Mouse (Mus musculus) heart, adult 2 months (tissue): ENCODE results near the gene Gm20671. TPM values are rescaled to one million over a fixed set of nuclear protein-coding genes. Genes with fewer than 3 reads are reported as not detected.
A peak's percentile ranks its signal among the peaks of the same experiment; 100 is the strongest.
"Not testable (repeated sequence)": the region's sequence is repeated elsewhere in the genome, so short reads cannot be mapped to it uniquely, and the experiment has no call there.

Source experiments
- DNase-seq, 2 experiments: peaks; one replicate each; pipeline ENCODE4 v3.0.0; 2021
- H3K27ac ChIP-seq: fragments of 200-600 bp; 2 replicates; pipeline ENCODE4 v1.8.1; 2022
- H3K27me3 ChIP-seq: fragments of 200-500 bp; 2 replicates; pipeline ENCODE4 v1.6.1; 2012; ENCODE audit warnings: mild to moderate bottlenecking, low read length, inconsistent platforms, mixed read lengths; ENCODE audit not compliant: control insufficient read depth, insufficient read depth
- H3K36me3 ChIP-seq: fragments of 200-500 bp; 2 replicates; pipeline ENCODE4 v1.6.1; 2012; ENCODE audit warnings: low read length, inconsistent platforms; ENCODE audit not compliant: control insufficient read depth, insufficient read depth
- H3K4me1 ChIP-seq: fragments of 200-500 bp; 2 replicates; pipeline ENCODE4 v1.6.1; 2011; ENCODE audit warnings: low read length; ENCODE audit not compliant: control insufficient read depth, insufficient read depth
- H3K4me3 ChIP-seq: fragments of 200-600 bp; 2 replicates; pipeline ENCODE4 v1.8.1; 2022
- H3K79me2 ChIP-seq: fragments of 200-500 bp; replicated peaks from 2 replicates; pipeline ENCODE4 v1.6.1; 2012; ENCODE audit warnings: mild to moderate bottlenecking, inconsistent platforms, low read length, moderate library complexity, mixed read lengths; ENCODE audit not compliant: control insufficient read depth, insufficient read depth
- H3K9ac ChIP-seq: fragments of 200-500 bp; 2 replicates; pipeline ENCODE4 v1.6.1; 2012; ENCODE audit warnings: low read depth, mild to moderate bottlenecking, control low read depth, inconsistent platforms, low read length, mixed read lengths
- CTCF ChIP-seq: fragments of 200-600 bp; IDR thresholded peaks from 2 replicates; pipeline ENCODE4 v1.8.1; 2022; ENCODE audit warnings: antibody characterized with exemption, mild to moderate bottlenecking, moderate library complexity
- EP300 ChIP-seq: fragments of 200-500 bp; IDR thresholded peaks from 2 replicates; pipeline ENCODE4 v1.6.1; 2011; ENCODE audit warnings: low read depth, low read length, control low read depth; ENCODE audit not compliant: insufficient read depth
- POLR2A ChIP-seq: fragments of 200-500 bp; IDR thresholded peaks from 2 replicates; pipeline ENCODE4 v1.6.1; 2011; ENCODE audit warnings: mild to moderate bottlenecking, low read depth, low read length, control low read depth; ENCODE audit not compliant: insufficient read depth
- WGBS: fragments of 180-500 bp; shearing (Covaris S2); methylation state at CpG from one replicate; pipeline ENCODE4 v1.1.7; 2018; 5-methylcytosine and 5-hydroxymethylcytosine counted together
- intact Hi-C: fragments of 180-260 bp; cut with DNase I; formaldehyde crosslinking; loops from one replicate; pipeline ENCODE4 v1.15.1; 2025
- polyA plus RNA-seq: library from polyadenylated mRNA; depleted of rRNA; stranded (reverse); fragments of >200 nt; gene quantifications from 2 replicates; pipeline ENCODE4 v1.2.3, GENCODE M21; 2012
- total RNA-seq, 2 experiments: library from RNA; stranded (reverse); gene quantifications; 2 replicates each; pipeline ENCODE4 v1.2.3; 2021

Gm20671 gene
- total and polyA plus RNA-seq, 3 experiments = 0.97 to 1.3 (median 1.2) TPM

DNA sequence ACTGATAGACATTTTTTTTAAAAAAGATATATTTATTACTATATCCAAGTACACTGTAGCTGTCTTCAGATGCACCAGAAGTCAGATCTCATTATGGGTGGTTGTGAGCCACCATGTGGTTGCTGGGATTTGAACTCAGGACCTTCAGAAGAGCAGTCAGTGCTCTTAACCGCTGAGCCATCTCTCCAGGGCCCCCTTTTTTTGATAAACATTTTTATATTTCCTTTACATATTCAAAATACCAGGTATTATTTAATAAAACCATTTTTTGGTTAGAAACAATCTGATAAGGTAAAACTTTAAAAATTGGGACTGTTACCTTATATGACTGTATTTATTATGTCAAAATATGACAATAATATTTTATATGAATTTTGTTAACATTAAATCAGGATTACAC lies 34.2 kb upstream of the Gm20671 start:
- intact Hi-C loops = loop anchor here (5.0 to 10.0 kb wide), 2 partner anchors 149 to 514 kb away; partner anchors contain the start of gene Uvssa
- Histone ChIP-seq H3K79me2 (no peaks in the 10 kb centered on the region), H3K4me1 (peaks cover 3% of the 10 kb centered on the region; the same call in 1 of the 2 replicates), H3K9ac (no peak overlapping the region), H3K36me3 (no peaks in the 10 kb centered on the region; the same call in 1 of the 2 replicates), H3K27me3 (no peaks in the 10 kb centered on the region), H3K4me3 (no peak overlapping the region), H3K27ac (no peak overlapping the region)
- WGBS = 86% methylated on average over 1 of the region's 1 CpGs
- TF ChIP-seq POLR2A = no peak
- no peak for TF ChIP-seq EP300
- TF ChIP-seq CTCF = no peak
- DNase-seq = no peak

DNA sequence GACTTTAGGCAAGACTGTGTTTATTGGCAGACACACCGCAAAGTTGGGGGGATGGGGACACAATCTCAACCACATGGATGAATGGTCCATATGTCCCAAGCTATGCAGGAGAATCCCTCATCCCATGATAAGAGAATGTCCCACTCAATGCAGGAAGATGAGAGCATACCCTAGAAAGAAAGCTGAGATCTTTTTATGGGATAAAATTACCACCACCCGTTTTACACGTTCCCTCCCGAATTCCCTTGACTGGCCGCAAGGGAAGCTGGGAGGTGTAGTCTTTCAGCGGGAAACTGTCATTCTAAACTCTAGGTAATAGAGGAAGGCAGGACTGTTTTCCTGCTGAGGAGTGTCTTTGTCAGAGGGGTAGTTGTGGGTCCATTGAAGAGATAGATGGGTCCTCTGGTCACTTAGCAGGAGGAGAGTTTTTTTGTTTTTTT lies 30.9 kb upstream of the Gm20671 start:
- Histone ChIP-seq H3K27me3 (no peaks in the 10 kb centered on the region), H3K27ac (peak overlapping the region; percentile 46), H3K4me1 (peaks cover 1% of the 10 kb centered on the region), H3K79me2 (peaks cover 3% of the 10 kb centered on the region; the same call in 1 of the 2 replicates), H3K4me3 (peak overlapping the region; percentile 64), H3K36me3 (peaks cover 5% of the 10 kb centered on the region), H3K9ac (peak overlapping the region; percentile 65; the same call in 1 of the 2 replicates)
- peak; percentile 39 to 40 for DNase-seq
- intact Hi-C loops = loop anchor here (10.0 kb wide), 1 partner anchor 243 kb away; the partner anchor contains the start of gene Yes1
- TF ChIP-seq EP300 (no peak), CTCF (peak; percentile 56)
- 3% methylated on average over 6 of the region's 6 CpGs for WGBS

DNA sequence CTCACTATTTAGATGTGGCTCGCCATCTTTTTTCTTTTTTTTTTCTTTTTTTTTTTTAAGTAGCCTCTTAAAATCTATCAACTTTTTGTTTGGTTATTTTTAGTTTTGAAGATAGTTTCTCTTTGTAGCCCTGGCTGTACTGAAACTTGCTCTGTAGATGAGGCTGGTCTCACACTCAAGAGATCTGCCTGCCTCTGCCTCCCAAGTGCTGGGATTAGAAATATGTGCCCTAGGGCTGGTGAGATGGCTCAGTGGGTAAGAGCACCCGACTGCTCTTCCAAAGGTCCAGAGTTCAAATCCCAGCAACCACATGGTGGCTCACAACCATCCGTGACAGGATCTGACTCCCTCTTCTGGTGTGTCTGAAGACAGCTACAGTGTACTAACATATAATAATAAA lies 28.4 kb upstream of the Gm20671 start:
- H3K36me3 ChIP-seq = peaks cover 12% of the 10 kb centered on the region
- H3K27me3 ChIP-seq, H3K79me2 ChIP-seq, H3K27ac ChIP-seq, H3K4me3 ChIP-seq, H3K4me1 ChIP-seq, DNase-seq, H3K9ac ChIP-seq: not testable (repeated sequence)
- 97% methylated on average over 3 of the region's 3 CpGs for WGBS
- intact Hi-C loops = loop anchor here (10.0 kb wide), 1 partner anchor 240 kb away; the partner anchor contains the start of gene Yes1

DNA sequence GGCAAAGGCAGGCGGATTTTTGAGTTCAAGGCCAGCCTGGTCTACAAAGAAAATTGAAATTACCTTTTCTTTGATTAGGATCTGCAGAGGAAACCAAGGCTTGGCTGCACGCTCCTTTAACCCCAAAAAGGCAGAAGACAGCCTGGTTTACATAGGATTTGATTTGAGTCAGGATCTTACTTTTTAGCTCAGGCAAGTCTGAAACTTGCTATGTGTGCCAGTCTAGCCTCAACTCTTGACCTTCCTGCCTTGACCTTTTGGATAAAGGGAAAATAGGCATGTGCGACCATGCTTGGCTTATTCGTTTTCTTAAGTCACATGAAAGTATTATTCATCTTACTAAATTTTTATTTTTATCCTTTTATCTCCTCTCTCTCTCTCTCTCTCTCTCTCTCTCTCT lies 27.9 kb upstream of the Gm20671 start:
- Histone ChIP-seq H3K27ac (peak overlapping the region; percentile 47), H3K27me3 (no peaks in the 10 kb centered on the region), H3K4me3 (no peak overlapping the region), H3K36me3 (peaks cover 12% of the 10 kb centered on the region), H3K4me1 (peaks cover 3% of the 10 kb centered on the region), H3K9ac (no peak overlapping the region), H3K79me2 (peaks cover 5% of the 10 kb centered on the region; the same call in 1 of the 2 replicates)
- no peak for TF ChIP-seq CTCF
- no peak for TF ChIP-seq POLR2A
- TF ChIP-seq EP300 = no peak
- DNase-seq = no peak
- 83% methylated on average over 4 of the region's 4 CpGs for WGBS
- intact Hi-C loops = loop anchor here (5.0 to 10.0 kb wide), 3 partner anchors 68 to 1613 kb away; partner anchors contain the start of genes Gm9970, Nrbp1, Pisd and Yes1

DNA sequence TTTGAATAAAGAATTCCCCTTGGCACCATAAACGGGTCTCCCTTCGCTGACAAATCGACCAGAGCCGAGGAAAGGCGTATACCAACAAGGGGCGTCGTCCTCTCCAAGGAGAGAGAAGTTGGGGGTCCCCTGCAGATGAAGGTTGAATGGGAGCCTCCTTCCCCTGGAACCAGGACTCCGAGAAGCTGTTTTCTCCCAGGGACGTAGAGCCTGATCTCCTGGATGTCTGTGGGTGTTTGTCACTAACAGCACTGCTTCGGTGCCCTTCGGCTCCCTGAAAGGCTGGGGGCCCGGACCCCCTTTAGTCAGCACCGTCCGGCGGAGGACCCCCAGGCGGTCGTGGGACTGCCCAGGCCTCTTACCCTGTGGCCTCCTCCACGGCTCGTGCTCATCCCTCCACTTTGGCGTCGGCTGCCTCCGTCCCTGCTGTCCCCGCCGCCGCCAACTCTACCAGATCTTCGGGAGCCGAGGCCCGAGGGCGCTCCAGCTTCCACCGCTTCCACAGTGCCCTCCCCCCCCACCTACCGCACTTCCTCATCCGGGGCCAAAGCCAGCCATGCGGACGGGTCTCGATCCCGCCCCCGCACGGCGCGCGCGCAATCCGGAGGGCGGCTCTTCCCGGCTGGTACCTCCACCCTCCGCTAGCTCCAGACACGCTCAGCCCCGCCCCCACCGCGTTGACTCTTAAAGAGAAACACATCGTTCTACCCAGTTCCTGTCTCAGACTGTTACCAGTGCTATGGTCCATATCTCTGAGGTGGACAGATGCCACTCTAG lies 27.0 kb upstream of the Gm20671 start, which contains the start of gene Prr14l:
TSS of gene Prr14l (minus strand) at position 526 of the 777 bp plus-strand sequence.
- TF ChIP-seq POLR2A (peak; percentile 77; the same call in 1 of the 2 replicates), EP300 (0 out of 2 replicates have a peak, but pooled peaks have one; percentile 40), CTCF (no peak)
- Histone ChIP-seq H3K4me1 (peaks cover 3% of the 10 kb centered on the region), H3K27ac (peak within 1 kb of the TSS; percentile 86), H3K4me3 (peak within 1 kb of the TSS; percentile 85), H3K79me2 (peaks cover 6% of the 10 kb centered on the region; the same call in 1 of the 2 replicates), H3K27me3 (no peaks in the 10 kb centered on the region), H3K9ac (peak within 1 kb of the TSS; percentile 94), H3K36me3 (peaks cover 12% of the 10 kb centered on the region)
- DNase-seq = peak; percentile 99 to 100
- under 1% methylated on average over 51 of the region's 51 CpGs for WGBS
- intact Hi-C loops = loop anchor here (5.0 to 10.0 kb wide), 3 partner anchors 67 to 1612 kb away; partner anchors contain the start of genes Gm9970, Nrbp1, Pisd and Yes1

DNA sequence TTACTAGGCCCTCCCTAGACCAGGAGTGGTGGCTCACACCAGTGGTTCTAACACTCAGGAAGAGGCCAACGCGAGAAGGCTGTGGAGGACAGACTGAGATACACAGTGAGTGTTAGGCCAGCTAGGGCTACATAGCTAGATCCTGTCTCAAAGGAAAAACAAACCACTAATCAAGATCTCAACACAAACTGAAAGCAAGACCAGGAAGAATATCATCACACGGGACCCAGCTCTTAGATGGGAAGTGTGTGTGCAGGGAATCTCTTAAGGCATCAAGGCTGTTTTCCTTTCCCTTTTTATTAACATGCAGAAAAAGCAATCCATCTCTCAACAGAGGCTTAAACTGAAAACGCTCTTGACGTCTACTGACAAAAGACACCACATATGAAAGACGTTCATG lies 25.1 kb upstream of the Gm20671 start:
- no peak for TF ChIP-seq CTCF
- no peak for TF ChIP-seq POLR2A
- no peak for TF ChIP-seq EP300
- peak overlapping the region; percentile 47; the same call in 1 of the 2 replicates for H3K9ac ChIP-seq
- WGBS = 23% methylated on average over 6 of the region's 6 CpGs
- H3K79me2 ChIP-seq = peaks cover 11% of the 10 kb centered on the region; the same call in 1 of the 2 replicates
- no peak for DNase-seq
- H3K27me3 ChIP-seq = no peaks in the 10 kb centered on the region
- intact Hi-C loops = loop anchor here (5.0 to 10.0 kb wide), 3 partner anchors 65 to 1610 kb away; partner anchors contain the start of genes Gm9970, Nrbp1, Pisd and Yes1
- H3K27ac ChIP-seq = no peak overlapping the region
- peaks cover 3% of the 10 kb centered on the region for H3K4me1 ChIP-seq
- peaks cover 12% of the 10 kb centered on the region for H3K36me3 ChIP-seq
- no peak overlapping the region for H3K4me3 ChIP-seq

DNA sequence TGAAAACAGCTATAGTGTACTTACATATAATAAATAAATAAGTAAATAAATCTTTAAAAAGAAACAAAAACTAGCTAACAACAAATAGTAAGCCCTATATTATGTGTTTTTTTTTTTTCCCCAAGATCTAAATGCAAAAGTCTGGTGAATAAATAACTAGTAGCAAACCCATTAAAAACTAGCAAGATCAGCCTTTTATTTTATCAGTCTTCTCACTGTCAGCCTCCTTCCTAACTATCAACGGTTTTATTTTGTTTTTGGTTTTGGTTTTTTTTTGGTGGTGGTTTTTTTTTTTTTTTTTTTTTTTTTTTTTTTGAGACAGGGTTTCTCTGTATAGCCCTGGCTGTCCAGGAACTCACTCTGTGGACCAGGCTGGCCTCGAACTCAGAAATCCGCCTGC lies 22.7 kb upstream of the Gm20671 start:
- H3K27ac ChIP-seq, DNase-seq, H3K4me3 ChIP-seq, H3K27me3 ChIP-seq, H3K9ac ChIP-seq, intact Hi-C loops, H3K4me1 ChIP-seq: not testable (repeated sequence)
- Histone ChIP-seq H3K79me2 (peaks cover 12% of the 10 kb centered on the region; the same call in 1 of the 2 replicates), H3K36me3 (peaks cover 12% of the 10 kb centered on the region)
- 90% methylated on average over 3 of the region's 3 CpGs for WGBS
